Comparison of ENCODE assay signal across 8 mouse cellular contexts in genomic region chr1:127869276-127869675, GRCm38 (mm10). TPM values are rescaled to one million over a fixed set of nuclear protein-coding genes. Genes with fewer than 3 reads are reported as not detected.
DNase-seq lines count a peak whose midpoint lies in the region; ATAC-seq and TF ChIP-seq lines count a peak whose summit lies in the region.

No protein-coding gene starts in this region.

- no peak for TF ChIP-seq CTCF in thymus, adult 2 months (IDR thresholded peaks at IDR 0.05; ENCODE audit: borderline replicate concordance, control insufficient read depth, extremely low read depth, insufficient read depth, low read length, poor library complexity)

- H3K9ac ChIP-seq in liver, embryonic 11.5 days (ENCODE audit: low read depth, low read length): peak overlapping the region; percentile 83

- H3K4me2 ChIP-seq in liver, embryonic 11.5 days: peak overlapping the region; percentile 76

- 34% methylated on average over 8 of the region's 8 CpGs for WGBS in thymus, adult 2 months
- WGBS in liver, embryonic 11.5 days: 39% methylated on average over 8 of the region's 8 CpGs

- peaks cover 6% of the 10 kb centered on the region; the same call in 1 of the 2 replicates for H3K36me3 ChIP-seq in thymus, adult 2 months (ENCODE audit: control insufficient read depth, insufficient read depth, low read length)
- H3K36me3 ChIP-seq in liver, embryonic 11.5 days (ENCODE audit: control insufficient read depth, insufficient read depth, low read length): 0 out of 2 replicates have a peak, but pooled peaks cover 4% of the 10 kb centered on the region

- no peaks in the 10 kb centered on the region for H3K27me3 ChIP-seq in thymus, adult 2 months (ENCODE audit: control insufficient read depth, insufficient read depth, low read length)
- no peaks in the 10 kb centered on the region for H3K27me3 ChIP-seq in liver, embryonic 11.5 days (replicated peaks; ENCODE audit: control insufficient read depth, insufficient read depth, low read length)

- peak overlapping the region; percentile 85; the same call in 1 of the 2 replicates for H3K27ac ChIP-seq in thymus, adult 2 months (ENCODE audit: control insufficient read depth, insufficient read depth, low read length)
- no peak overlapping the region for H3K27ac ChIP-seq in liver, embryonic 11.5 days (ENCODE audit: low read depth, low read length)

- peak overlapping the region; percentile 96 for H3K4me3 ChIP-seq in thymus, adult 2 months (ENCODE audit: control insufficient read depth, insufficient read depth, low read length)
- peak overlapping the region; percentile 84 for H3K4me3 ChIP-seq in liver, embryonic 11.5 days (ENCODE audit: low read depth, low read length)

- H3K9me3 ChIP-seq in liver, embryonic 11.5 days (ENCODE audit: control insufficient read depth, low read length): no peaks in the 10 kb centered on the region

- no peaks in the 10 kb centered on the region for H3K4me1 ChIP-seq in thymus, adult 2 months (replicated peaks; ENCODE audit: control insufficient read depth, insufficient read depth, low read length)
- peaks cover 4% of the 10 kb centered on the region for H3K4me1 ChIP-seq in liver, embryonic 11.5 days (replicated peaks; ENCODE audit: control insufficient read depth, insufficient read depth, low read length)

- no peak for TF ChIP-seq POLR2A in thymus, adult 2 months (IDR thresholded peaks at IDR 0.05; ENCODE audit: control insufficient read depth, extremely low read depth, insufficient read depth, low read length, poor library complexity)

- DNase-seq in cerebellum, postnatal 14 days: peak; percentile 6 to 10
- DNase-seq in cerebellum, postnatal 25 days: no peak
- no peak for DNase-seq in thymus, adult 2 months
- DNase-seq in thymus, adult 18-20 months: no peak
- DNase-seq in liver, embryonic 11.5 days (ENCODE audit: low spot score): no peak
- no peak for DNase-seq in right cerebral cortex, postnatal 10 days (ENCODE audit: low spot score in 2 of 2)
- no peak for DNase-seq in frontal cortex, postnatal 25 days (ENCODE audit: low spot score in 2 of 2)
- DNase-seq in right cerebral cortex, adult 18-20 months: no peak

- no peak for ATAC-seq in liver, embryonic 11.5 days (replicated peaks; ENCODE audit: low FRiP score)

RNA-seq across cellular contexts. Expression of gene Rab3gap1, which starts 0.7 kb away (rescaled TPM):
- 35.7 and 37.3 TPM in 2 replicates for polyA plus RNA-seq in thymus, adult 2 months (2012; rRNA removed)
- 19.9 and 20.7 TPM in 2 replicates for polyA plus RNA-seq in liver, embryonic 11.5 days (2014; fragmentation: Nextera tagmentation; extraction: Ambion mirVana)

RNA-seq across cellular contexts. Expression of gene Map3k19, which starts 14.4 kb away (rescaled TPM):
- 0.54 and 0.73 TPM in 2 replicates for polyA plus RNA-seq in thymus, adult 2 months (2012; rRNA removed)
- polyA plus RNA-seq in liver, embryonic 11.5 days (2014; fragmentation: Nextera tagmentation; extraction: Ambion mirVana): not detected in 2 replicates

Comparison
In these comparisons a context has a peak if more than half of its experiments do, and no peak if none do; other contexts are left out.
1. DNase-seq: peak in cerebellum, postnatal 14 days (2 of 2); none in cerebellum, postnatal 25 days (0 of 2), thymus, adult 2 months (single experiment), thymus, adult 18-20 months (0 of 2), liver, embryonic 11.5 days (single experiment), right cerebral cortex, postnatal 10 days (0 of 2), frontal cortex, postnatal 25 days (0 of 2) and right cerebral cortex, adult 18-20 months (single experiment).